Mouse (Mus musculus): ENCODE measurements around the gene Chst15.

The Chst15 gene

DNA sequence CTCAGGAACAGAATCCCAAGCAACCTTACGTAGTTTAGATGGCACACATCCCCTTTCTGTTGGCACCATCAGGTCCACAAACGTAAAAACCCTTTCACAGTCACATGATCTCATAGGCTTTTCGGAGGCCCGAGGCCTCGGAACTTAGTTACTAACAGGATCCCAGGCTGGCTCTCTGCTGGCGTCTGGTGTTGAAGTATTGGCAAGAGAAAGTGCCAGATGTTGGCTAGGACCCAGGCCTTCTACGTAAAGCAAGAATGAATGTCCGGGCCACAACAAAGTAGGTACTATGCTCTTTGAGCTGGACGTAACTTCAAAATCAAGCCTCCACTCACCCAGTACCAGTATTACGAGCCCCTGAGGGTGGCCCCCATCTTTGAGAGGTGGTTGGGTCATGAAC lies 103.0 kb downstream of the Chst15 start:
- DNase-seq = no peak

DNA sequence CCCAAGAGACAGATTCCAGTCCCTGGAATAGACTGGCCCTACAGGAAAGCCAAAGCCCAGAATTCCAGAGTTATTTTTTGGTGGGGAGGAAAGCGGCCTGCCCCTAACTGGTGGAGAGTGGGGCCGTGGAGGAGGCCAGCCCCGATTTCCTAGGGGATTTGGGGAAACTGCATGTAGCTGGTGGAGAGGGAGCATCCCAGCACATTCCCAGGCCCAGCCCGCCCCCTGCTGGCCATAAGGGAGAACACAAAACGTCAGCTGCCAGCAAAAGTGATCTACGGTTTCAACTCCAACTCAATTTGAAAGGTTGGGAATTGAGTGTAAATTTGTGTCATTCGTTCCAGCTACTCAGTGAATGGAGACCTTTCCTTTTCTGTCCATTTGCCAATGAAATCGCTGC lies 103.6 kb downstream of the Chst15 start:
- DNase-seq = peak; percentile 47 to 84

- no peak for DNase-seq
Observed at GRCm38 (mm10) chr7:132211920-132212701, 104.9 kb downstream of the Chst15 start.

DNA sequence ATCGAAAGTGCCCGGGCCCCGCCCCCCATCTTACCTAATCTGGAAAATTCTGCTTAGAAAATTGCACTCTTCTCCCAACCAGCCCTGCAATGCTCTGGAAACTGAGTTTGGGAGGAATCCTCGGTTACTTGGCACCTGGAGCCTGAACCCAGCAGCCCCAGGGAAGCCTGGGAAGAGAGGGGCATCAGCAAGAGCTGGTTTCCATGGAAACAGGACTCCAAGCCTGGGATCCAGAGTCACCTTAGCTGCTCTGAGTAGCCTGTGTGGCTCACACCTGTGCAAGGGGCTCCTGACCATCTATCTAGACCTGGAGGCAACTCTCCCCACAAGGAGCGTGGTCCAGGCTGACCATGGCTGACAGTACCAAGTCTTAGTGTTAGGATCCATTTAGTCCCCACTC lies 106.4 kb downstream of the Chst15 start:
- no peak for DNase-seq

- DNase-seq = no peak
Observed at GRCm38 (mm10) chr7:132208946-132209651, 107.9 kb downstream of the Chst15 start.

DNA sequence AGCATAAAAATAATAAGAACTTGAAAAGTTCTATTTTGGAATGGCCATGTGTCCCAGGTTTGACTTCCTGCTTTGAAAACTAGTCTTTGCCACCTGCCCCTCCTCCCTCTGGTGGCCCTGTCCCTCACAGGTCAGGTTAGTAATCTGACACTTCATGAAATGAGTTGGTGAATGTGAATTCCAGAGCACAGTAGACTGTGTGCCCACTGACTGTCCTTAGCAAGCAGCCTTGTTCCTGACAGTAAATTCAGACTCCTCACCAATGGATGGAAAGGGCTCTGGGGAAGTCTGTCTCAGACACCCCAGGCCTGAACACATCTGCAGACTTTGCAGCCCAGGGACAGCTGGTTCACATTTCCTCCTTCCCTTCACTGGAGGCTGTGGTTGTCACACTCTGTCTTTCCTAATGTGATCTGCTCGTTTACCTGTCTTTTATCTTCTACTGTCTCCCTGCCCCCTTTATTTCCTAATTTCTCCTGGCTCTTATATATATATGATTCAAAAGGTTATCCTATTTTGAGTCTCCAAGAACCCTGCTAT lies 112.9 kb downstream of the Chst15 start:
- no peak for DNase-seq

DNA sequence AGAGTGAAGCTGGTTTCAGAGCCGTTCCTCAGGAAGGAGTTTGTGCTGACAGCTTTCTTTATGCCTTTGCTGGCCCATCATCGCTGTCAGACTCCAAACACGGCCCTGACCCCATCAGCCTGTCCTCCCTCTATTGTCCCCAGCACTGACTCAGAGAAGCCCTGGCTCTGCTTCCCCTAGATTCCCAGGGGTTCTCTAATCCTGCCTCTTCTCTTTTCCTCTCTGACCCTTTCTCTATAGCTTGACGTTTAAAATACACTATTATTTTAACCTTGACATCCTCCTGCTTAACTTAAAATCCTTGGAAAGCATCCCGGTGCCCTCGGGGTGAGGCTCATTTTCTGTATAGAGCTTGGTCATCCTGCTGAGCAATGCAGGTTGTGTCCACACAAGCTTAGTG lies 117.3 kb downstream of the Chst15 start:
- no peak for DNase-seq

DNA sequence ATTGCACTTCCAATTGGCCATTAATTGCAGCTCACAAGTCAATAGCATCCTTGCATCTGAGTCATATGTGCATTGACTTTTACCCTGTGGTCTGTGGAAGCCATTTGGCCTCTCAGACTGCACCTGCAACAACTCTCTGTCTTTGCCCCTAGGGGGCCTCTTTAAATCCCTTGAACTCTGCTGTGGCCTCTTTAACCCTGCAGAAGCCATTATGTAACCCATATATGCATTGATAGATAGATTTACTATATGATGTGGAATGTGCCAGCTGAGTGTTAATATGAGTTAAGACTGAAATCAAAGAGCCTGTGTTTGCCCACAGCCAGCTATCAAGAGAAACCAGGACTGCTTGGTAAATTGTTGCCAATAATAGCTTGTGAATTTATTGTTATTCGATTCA lies 118.2 kb downstream of the Chst15 start:
- no peak for DNase-seq

- no peak for DNase-seq
Observed at GRCm38 (mm10) chr7:132197817-132198475, 119.1 kb downstream of the Chst15 start.

- DNase-seq = no peak
Observed at GRCm38 (mm10) chr7:132196581-132196980, 120.4 kb downstream of the Chst15 start.

- DNase-seq = no peak
Observed at GRCm38 (mm10) chr7:132193606-132194005, 123.4 kb downstream of the Chst15 start.

DNA sequence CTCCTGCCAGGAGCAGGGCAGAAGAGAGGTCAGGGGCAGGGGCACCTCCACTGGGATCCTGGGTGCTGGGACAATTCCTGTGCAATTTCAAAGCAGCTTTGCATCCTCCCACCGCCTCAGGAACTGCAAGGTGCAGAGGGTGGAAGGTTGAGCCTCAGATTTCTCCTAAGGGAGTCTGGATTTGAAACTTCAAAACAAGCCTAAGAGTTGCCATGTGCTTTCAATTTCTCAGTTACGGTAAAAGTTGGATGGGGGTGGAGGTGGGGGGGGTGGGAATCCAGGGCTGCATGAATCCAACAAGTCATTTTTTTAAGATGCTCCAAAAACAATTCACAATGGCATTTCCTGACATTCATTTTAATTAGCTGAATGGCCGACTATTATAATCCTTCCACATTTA lies 129.6 kb downstream of the Chst15 start:
- DNase-seq = no peak

All from kidney, postnatal 36 days (tissue).